Mouse (Mus musculus) gastrocnemius, adult 2 months (tissue): ENCODE results near the gene Xpo6. TPM values are rescaled to one million over a fixed set of nuclear protein-coding genes. Genes with fewer than 3 reads are reported as not detected.

Source experiments
- DNase-seq: peaks from one replicate; pipeline ENCODE4 v3.0.0; 2022
- H3K27ac ChIP-seq: fragments of 200-600 bp; 2 replicates; pipeline ENCODE4 v1.8.1; 2022; ENCODE audit warnings: mild to moderate bottlenecking
- H3K4me3 ChIP-seq: fragments of 200-600 bp; 2 replicates; pipeline ENCODE4 v1.8.1; 2022; ENCODE audit warnings: mild to moderate bottlenecking, moderate library complexity
- CTCF ChIP-seq: fragments of 200-600 bp; IDR thresholded peaks from 2 replicates; pipeline ENCODE4 v1.8.1; 2022; ENCODE audit warnings: antibody characterized with exemption, mild to moderate bottlenecking, moderate library complexity
- intact Hi-C: fragments of 180-260 bp; cut with DNase I; formaldehyde crosslinking; loops from one replicate; pipeline ENCODE4 v1.15.1; 2025
- total RNA-seq, 2 experiments: library from RNA; stranded (reverse); gene quantifications; 2 replicates each; pipeline ENCODE4 v1.2.3; 2021

The Xpo6 gene
- total RNA-seq, 2 experiments from 2014 or later, result 18.6 to 19.3 TPM

DNA sequence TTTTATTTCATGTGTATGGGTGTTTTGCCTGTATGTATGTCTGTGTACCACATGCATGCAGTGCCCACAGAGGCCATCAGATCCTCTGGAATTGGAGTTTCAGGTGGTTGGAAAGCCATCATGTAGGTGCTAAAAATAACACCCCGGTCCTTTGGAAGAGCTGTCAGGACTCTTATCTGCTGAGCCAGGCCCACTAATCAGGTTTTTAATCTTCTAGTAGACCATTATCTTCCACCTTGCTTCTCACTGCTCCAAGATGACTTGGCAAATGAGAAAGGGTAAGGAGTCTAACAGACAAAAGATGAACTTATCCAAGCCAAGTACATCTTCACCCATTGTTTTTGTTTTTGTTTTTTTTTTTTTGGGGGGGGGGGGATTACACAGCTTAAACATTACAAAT, 16.7 kb downstream of the Xpo6 start:
- intact Hi-C loops, result no loop called here
- Histone ChIP-seq H3K4me3 (no peak overlapping the region), H3K27ac (no peak overlapping the region)
- TF ChIP-seq CTCF, result no peak
- DNase-seq, result no peak

DNA sequence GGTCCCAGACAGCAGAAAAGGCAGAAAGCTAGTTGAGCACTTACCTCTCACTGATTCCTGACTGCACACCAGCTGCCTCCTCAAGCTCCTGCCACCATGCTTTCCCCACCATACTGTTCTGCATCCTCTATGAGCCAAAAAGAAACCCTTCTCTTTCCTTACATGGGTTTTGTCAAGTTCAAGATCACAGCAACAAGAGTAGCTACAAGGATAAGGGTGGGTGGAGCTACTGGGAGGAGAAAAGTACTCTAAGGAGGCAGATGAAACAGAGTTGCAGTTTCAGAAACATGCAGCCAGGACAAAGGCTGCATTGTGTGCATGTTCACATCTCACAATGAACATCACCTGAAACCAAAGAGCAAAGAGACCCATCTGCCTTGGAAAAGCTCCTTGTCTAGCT, 18.8 kb downstream of the Xpo6 start:
- intact Hi-C loops, result no loop called here
- no peak for DNase-seq
- Histone ChIP-seq H3K4me3 (no peak overlapping the region), H3K27ac (0 out of 2 replicates have a peak overlapping the region, but pooled peaks have one; percentile 20)
- TF ChIP-seq CTCF, result no peak

- H3K4me3 ChIP-seq, result no peak overlapping the region
- TF ChIP-seq CTCF, result no peak
These were observed 19.3 kb downstream of the Xpo6 start for GRCm38 (mm10) chr7:126180956-126181355.

DNA sequence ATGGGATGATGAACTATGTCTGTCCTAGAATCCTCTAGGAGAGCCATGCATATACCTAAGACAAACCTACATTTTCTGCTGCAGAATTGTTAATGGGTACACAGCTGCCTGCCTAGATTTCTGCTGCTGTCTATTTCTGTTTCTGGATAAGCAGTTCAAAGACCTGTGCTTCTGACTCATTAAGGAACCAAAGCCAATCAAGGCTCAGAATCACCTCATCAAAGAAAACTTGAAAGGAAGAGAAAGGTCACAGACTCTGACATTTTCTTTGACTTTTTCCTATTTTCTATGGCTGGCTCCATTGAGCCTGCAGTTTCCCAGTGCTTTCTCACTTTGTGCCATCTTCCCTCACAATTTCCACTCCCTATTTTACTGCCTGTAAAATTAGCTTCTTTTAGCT, 21.5 kb downstream of the Xpo6 start:
- no peak for DNase-seq
- no peak for TF ChIP-seq CTCF

More at GRCm38 (mm10) chr7:126180956-126181355, 19.3 kb downstream of the Xpo6 start:
- intact Hi-C loops, result no loop called here
- DNase-seq, result no peak
- 0 out of 2 replicates have a peak overlapping the region, but pooled peaks have one; percentile 20 for H3K27ac ChIP-seq

DNA sequence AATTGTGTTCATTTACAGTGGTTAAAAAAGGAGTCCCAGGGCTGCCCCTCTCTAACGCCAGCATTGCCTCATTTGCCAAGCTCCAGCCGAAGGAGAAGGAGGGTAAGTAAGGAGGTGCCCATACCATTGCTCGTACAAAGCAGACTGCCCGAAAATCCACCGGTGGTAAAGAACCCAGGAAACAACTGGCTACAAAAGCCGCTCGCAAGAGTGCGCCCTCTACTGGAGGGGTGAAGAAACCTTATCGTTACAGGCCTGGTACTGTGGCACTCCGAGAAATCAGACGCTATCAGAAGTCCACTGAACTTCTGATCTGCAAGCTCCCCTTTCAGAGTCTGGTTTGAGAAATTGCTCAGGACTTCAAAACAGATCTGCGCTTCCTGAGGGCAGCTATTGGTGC, 24.3 kb downstream of the Xpo6 start:
- intact Hi-C loops, result no loop called here
- DNase-seq, result no peak
- no peak overlapping the region for H3K4me3 ChIP-seq
- peak; percentile 37 for TF ChIP-seq CTCF
- no peak overlapping the region for H3K27ac ChIP-seq

More for the DNA sequence above, 21.5 kb downstream of the Xpo6 start:
- Histone ChIP-seq H3K27ac (no peak overlapping the region), H3K4me3 (no peak overlapping the region)
- intact Hi-C loops, result loop anchor here (2.0 kb wide), 1 partner anchor 16 kb away; no protein-coding TSS in a partner anchor

- intact Hi-C loops, result no loop called here
- H3K4me3 ChIP-seq, result no peak overlapping the region
- TF ChIP-seq CTCF, result no peak
- H3K27ac ChIP-seq, result no peak overlapping the region
- DNase-seq, result no peak
These were observed 24.8 kb downstream of the Xpo6 start for GRCm38 (mm10) chr7:126175456-126175855.

DNA sequence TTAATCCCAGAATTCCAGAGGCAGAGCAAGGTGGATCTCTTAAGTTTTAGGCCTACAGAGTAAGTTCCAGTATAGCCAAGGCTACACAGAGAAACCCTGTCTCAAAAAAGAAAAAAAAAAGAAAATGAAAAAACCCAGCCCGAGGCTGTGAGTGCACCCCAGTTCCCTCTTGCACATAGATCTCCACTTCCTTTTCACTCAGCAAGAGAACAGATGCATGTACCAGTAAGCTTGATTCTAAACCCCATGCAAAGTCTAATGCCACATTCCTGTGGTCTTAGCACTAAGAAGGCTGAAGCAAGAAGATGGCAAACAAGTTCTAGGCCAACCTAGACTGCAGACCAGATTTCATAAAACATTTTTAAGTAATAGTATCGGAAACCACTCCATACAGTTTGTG, 25.4 kb downstream of the Xpo6 start:
- intact Hi-C loops, result no loop called here
- no peak for DNase-seq
- Histone ChIP-seq H3K27ac (no peak overlapping the region), H3K4me3 (no peak overlapping the region)
- TF ChIP-seq CTCF, result no peak

DNA sequence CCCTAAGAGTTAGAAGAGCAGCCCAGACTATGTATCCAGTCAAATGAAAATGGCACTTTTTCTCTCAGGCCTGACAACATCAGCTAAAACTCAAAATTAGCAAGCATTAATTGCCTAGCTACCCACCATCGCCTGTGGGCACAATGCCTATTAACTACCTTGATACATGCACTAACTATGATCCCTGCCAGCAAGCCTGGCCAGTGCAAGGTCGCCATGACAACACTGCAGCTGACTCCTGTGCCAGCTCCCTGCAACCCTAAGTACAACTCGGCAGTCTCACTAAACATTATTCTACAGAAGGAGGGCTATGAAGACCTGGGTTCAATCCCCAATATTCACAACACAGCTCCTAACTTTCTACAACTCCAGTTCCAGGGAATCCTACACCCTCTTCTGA, 28.3 kb downstream of the Xpo6 start:
- no peak for DNase-seq
- Histone ChIP-seq H3K4me3 (no peak overlapping the region), H3K27ac (no peak overlapping the region)
- TF ChIP-seq CTCF, result no peak
- intact Hi-C loops, result no loop called here

- no peak for TF ChIP-seq CTCF
- DNase-seq, result no peak
- Histone ChIP-seq H3K27ac (no peak overlapping the region), H3K4me3 (no peak overlapping the region)
- intact Hi-C loops, result no loop called here
These were observed 31.7 kb downstream of the Xpo6 start for GRCm38 (mm10) chr7:126168584-126168983.

GRCm38 (mm10) chr7:126167426-126167825, 32.9 kb downstream of the Xpo6 start:
- TF ChIP-seq CTCF, result no peak
- no peak overlapping the region for H3K4me3 ChIP-seq
- intact Hi-C loops, result no loop called here
- no peak overlapping the region for H3K27ac ChIP-seq
- DNase-seq, result no peak

- no peak for TF ChIP-seq CTCF
- intact Hi-C loops, result no loop called here
- Histone ChIP-seq H3K27ac (no peak overlapping the region), H3K4me3 (no peak overlapping the region)
- no peak for DNase-seq
These were observed 33.7 kb downstream of the Xpo6 start for GRCm38 (mm10) chr7:126166571-126166970.

- DNase-seq, result no peak
- Histone ChIP-seq H3K4me3 (no peak overlapping the region), H3K27ac (no peak overlapping the region)
- intact Hi-C loops, result no loop called here
- no peak for TF ChIP-seq CTCF
These were observed 42.1 kb downstream of the Xpo6 start for GRCm38 (mm10) chr7:126158238-126158637.

GRCm38 (mm10) chr7:126155746-126156145, 44.6 kb downstream of the Xpo6 start:
- Histone ChIP-seq H3K4me3 (no peak overlapping the region), H3K27ac (no peak overlapping the region)
- intact Hi-C loops, result no loop called here
- no peak for DNase-seq
- TF ChIP-seq CTCF, result no peak

- H3K4me3 ChIP-seq, result no peak overlapping the region
- no peak for DNase-seq
- H3K27ac ChIP-seq, result no peak overlapping the region
- TF ChIP-seq CTCF, result no peak
- intact Hi-C loops, result no loop called here
These were observed 45.6 kb downstream of the Xpo6 start for GRCm38 (mm10) chr7:126154731-126155130.
